Mouse (Mus musculus): ENCODE measurements around the gene Slc22a3.

The Slc22a3 gene

GRCm38 (mm10) chr17:12412181-12412890, 95.2 kb downstream of the Slc22a3 start:
- no peak for DNase-seq (ENCODE audit: low read depth in 1 of 2, low spot score in 2 of 2)

DNA sequence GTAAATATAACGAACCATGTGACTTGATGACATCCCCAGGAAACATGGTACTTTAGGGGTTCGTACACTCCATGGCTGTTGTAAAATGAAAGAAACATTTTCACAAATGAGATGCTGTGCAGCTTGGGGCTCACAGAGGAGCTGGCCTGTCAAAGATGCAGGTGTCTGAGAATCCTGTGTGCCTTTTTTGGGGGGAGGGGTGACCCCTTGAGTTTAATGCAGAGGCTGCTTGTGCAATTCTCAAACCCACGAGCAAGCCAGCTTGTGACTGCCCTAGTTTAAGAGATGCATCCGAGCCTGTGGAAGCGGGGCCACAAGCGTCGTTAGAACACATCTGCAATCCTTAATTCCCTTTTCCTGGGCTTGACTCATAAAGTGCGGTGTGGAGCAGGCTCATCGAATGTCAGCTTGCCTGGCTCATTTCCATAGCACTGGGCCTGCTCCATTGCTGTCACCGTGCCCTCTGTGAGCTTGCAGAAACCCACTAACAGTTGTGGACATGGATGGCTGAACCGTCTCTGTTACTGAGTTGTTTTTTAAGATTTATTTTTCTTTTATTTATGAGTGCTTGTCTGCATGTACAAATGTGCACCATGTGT, 98.1 kb downstream of the Slc22a3 start:
- DNase-seq (ENCODE audit: low read depth in 1 of 2, low spot score in 2 of 2), result no peak

DNA sequence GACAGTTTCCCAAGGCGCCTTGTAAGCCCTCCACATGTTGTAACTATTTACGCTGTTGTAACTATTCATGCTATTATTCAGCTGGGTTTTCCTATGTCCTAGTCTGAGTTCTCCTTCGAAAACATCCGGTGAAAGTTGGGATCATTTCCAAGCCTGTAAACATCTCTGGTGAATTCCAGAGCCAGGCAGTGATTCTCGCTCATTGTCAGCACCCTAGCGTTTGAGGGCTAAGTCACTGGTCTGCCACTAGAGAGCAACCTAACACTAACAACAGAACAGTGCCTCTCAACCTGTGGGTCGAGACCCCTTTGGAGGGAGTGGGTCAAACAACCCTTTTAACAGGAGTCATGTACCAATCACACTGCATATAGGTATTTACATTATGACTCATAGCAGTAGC, 104.1 kb downstream of the Slc22a3 start:
- no peak for DNase-seq (ENCODE audit: low read depth in 1 of 2, low spot score in 2 of 2)

DNA sequence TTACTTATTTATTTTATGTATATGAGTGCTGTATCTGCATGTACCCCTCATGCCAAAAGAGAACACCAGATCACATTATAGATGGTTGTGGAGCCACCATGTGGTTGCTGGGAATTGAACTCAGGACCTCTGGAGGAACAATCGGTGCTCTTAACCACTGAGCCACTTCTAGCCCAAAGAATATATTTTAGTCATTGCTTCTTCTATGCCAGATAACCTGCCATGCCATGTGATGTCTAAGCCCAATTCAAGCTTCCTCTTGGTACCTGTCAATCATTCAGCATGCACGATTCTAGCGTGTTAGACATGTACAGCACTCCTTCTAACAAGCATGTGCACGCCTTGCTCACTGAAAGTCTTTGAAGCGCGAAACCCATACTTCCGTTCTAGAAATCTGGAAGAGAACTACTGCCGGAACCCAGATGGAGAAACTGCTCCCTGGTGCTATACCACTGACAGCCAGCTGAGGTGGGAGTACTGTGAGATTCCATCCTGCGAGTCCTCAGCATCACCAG, 111.3 kb downstream of the Slc22a3 start:
- no peak for DNase-seq (ENCODE audit: low read depth in 1 of 2, low spot score in 2 of 2)

GRCm38 (mm10) chr17:12388239-12388638, 119.3 kb downstream of the Slc22a3 start:
- DNase-seq (ENCODE audit: low read depth in 1 of 2, low spot score in 2 of 2), result no peak

DNA sequence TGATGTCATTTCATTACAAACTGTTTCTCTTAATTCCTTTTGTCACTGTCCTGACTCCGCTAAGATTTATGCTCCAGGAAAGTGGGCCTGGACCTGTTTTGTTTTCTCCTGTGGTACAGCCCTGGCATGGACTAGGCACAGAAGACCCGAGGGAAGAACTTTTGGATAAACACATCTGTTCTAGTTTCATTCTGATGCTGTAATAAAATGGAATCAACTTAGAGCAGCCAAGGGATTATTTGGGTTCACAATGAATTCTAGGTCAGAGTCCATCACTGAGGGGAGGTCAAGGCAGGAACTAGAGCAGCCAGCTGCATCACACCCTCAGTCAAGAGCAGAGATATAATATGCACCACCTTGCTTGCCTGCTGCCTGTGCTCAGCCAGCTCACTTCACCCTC, 119.7 kb downstream of the Slc22a3 start:
- no peak for DNase-seq (ENCODE audit: low read depth in 1 of 2, low spot score in 2 of 2)

DNA sequence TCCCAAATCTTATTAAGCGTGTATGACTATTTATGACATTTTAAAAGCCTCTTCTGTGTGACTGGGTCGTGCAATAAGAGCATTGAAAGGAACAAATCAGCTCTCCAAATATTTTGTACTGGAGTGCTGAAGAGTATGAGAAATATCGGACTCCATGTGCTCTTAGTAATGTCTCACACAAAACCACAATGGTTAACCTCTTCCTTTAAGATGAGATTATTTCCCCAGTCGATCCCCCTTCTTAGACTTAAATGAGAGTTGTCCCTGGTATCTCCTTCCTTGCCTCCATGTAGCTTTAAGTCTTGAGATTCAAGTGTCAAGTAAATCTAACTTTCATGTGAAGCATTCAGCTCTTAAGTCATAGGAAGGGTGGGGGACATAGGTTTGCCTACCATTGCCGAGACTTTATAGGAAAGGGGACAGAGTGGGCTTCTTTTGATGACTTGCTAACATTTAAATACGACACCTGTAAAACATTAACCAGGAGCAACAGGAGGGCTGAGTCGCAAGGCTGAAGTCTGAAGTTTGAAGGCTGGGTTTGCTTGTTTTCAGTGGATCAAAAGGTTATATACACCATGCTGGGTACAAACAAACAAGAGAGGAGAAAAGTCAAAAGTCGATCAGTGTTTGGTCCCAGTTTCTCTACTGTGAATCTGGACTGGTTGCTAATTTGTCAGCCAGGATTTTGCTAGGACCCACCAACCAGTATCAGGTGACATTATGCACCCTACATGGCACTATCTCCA, 122.3 kb downstream of the Slc22a3 start:
- DNase-seq (ENCODE audit: low read depth in 1 of 2, low spot score in 2 of 2), result no peak

GRCm38 (mm10) chr17:12382531-12382930, 125.0 kb downstream of the Slc22a3 start:
- no peak for DNase-seq (ENCODE audit: low read depth in 1 of 2, low spot score in 2 of 2)

DNA sequence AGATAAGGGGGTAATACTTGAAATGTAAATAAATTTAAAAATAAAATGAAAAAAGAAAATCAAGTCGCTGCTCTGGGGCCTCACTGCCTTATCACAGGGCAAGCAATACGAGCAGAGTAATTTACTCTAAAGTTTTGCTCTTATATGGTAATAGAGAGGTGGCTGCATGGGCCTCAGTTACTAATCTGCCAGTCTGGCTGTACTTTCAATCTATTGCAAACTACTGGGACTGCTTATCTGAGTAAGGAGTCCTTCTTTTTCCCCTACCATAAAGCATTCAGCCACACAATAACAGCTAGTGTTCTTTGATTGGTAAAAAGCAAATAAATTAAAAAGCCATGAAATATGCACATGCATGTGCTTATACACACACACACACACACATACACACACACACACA, 125.9 kb downstream of the Slc22a3 start:
- no peak for DNase-seq (ENCODE audit: low read depth in 1 of 2, low spot score in 2 of 2)

DNA sequence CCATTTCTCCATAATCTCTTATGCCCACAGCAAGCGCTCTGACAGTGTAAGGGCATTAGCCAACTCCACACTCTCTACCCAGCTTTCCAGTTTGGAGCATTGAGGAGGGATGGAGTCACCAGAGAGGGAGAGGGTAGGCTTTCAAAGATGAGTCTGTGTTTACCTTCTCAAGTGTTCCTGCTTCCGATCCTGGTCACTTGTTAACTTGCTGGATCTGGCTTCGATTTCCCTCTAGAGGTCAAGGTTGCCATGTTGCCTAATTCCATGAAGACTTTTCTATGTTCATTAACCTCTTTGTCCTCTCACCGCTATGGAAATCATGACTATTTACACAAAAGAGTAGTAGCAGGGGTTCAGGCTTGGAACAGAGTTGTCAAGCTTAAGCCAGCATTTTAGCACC, 127.2 kb downstream of the Slc22a3 start:
- no peak for DNase-seq (ENCODE audit: low read depth in 1 of 2, low spot score in 2 of 2)

GRCm38 (mm10) chr17:12377981-12378705, 129.4 kb downstream of the Slc22a3 start, which contains the start of gene Plg:
Plg (plus strand) TSS chr17:12378608.
- DNase-seq (ENCODE audit: low read depth in 1 of 2, low spot score in 2 of 2), result no peak

DNA sequence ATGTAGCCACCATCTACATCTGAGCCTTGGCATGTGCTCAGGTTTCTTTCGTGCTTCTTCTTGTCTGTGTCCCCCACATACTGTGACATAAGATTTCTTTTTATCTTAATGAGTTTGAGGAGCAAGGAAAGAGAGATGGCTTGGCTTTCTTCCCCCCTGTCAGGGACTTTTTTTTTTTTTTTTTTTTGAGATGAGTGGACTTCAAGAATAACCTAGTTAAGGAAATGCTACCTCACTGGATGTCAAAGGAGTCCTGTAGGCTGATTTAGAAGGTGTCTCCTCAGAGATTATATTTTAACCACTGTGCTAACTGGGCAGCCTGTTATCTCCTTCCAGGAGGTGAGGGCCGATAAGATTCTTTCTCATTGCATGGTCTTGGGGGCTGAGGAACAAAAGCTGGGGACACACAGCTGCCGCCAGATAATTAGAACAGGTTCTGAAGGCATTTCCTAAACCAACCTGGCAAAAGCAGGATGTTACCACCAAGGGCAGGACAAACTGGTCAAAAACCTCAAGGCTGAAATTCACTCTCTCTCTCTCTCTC, 133.8 kb downstream of the Slc22a3 start:
- no peak for DNase-seq (ENCODE audit: low read depth in 1 of 2, low spot score in 2 of 2)

- DNase-seq (ENCODE audit: low read depth in 1 of 2, low spot score in 2 of 2), result peak; percentile 24 to 35
Observed at GRCm38 (mm10) chr17:12372021-12372420, 135.5 kb downstream of the Slc22a3 start.

- no peak for DNase-seq (ENCODE audit: low read depth in 1 of 2, low spot score in 2 of 2)
Observed at GRCm38 (mm10) chr17:12371310-12371925, 136.1 kb downstream of the Slc22a3 start.

GRCm38 (mm10) chr17:12370289-12370688, 137.2 kb downstream of the Slc22a3 start:
- no peak for DNase-seq (ENCODE audit: low read depth in 1 of 2, low spot score in 2 of 2)

- DNase-seq (ENCODE audit: low read depth in 1 of 2, low spot score in 2 of 2), result no peak
Observed at GRCm38 (mm10) chr17:12369393-12369792, 138.1 kb downstream of the Slc22a3 start.
